Mouse (Mus musculus) gastrocnemius, adult 8-10 months (tissue): Measurements from ENCODE around the gene Fam229b. TPM values are rescaled to one million over a fixed set of nuclear protein-coding genes. Genes with fewer than 3 reads are reported as not detected.

Source experiments
- DNase-seq, 2 experiments: peaks; one replicate each; pipeline ENCODE4 v3.0.0; 2022; ENCODE audit warnings: low spot score in 2 of 2
- total RNA-seq, 4 experiments: library from RNA; stranded (reverse); gene quantifications; 2 replicates each; pipeline ENCODE4 v1.2.4; 2022

Gene Fam229b
- total RNA-seq = 1 to 10 TPM; 4.1 to 5.5 (median 4.7) TPM

- peak; percentile 80 for DNase-seq
Observed at GRCm38 (mm10) chr10:39133462-39134310, at the start of gene Fam229b, which contains the start of gene Tube1. Gene Fam229b (minus strand): TSS chr10:39133914. Gene Tube1 (plus strand): TSS chr10:39133976.

GRCm38 (mm10) chr10:39176981-39177380, 43.3 kb upstream of the Fam229b start:
- DNase-seq = no peak

- peak in 1 of 2 experiments; percentile 23 for DNase-seq
Observed at GRCm38 (mm10) chr10:39173077-39173476, 39.4 kb upstream of the Fam229b start.

DNA sequence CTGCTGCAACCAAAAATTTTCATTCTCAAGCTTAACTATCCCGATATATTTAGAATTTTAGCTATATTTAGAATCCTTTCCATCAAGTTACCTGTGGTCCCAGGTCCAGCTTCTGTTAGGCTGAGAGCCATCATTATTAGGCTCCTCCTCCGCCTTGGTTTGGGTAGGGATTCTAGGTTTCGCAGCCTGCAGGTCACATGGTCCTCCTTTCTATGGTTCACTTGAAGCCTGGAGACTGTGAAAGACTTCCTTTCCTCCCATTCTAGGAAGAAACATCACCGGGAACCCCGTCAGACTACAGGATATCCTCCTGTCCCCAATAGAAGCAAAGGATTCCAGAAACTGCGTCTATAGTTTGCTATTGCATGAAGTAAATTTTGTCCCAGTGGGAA, 38.8 kb upstream of the Fam229b start:
- DNase-seq = no peak

GRCm38 (mm10) chr10:39171603-39172539, 38.2 kb upstream of the Fam229b start:
- DNase-seq = peak; percentile 76 to 78

GRCm38 (mm10) chr10:39171134-39171533, 37.4 kb upstream of the Fam229b start:
- DNase-seq = peak; percentile 78 to 81

DNA sequence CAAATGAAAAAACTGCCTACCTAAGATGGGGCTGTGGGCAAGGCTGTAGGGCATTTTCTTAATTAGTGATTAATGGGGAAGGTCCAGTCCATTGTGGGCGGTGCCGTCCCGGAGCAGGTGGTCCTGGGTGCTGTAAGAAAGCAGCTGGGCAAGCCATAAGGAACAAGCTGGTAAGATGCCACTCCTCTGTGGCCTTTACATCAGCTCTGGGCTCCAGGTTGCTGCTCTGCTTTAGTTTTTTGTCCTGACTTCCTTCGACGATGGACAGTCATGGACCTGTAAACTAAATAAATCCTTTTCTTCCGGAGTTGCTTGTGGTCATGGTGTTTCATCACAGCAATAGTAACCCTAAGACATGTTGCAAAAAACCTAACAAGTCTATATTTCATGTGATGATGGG, 37.0 kb upstream of the Fam229b start:
- no peak for DNase-seq

DNA sequence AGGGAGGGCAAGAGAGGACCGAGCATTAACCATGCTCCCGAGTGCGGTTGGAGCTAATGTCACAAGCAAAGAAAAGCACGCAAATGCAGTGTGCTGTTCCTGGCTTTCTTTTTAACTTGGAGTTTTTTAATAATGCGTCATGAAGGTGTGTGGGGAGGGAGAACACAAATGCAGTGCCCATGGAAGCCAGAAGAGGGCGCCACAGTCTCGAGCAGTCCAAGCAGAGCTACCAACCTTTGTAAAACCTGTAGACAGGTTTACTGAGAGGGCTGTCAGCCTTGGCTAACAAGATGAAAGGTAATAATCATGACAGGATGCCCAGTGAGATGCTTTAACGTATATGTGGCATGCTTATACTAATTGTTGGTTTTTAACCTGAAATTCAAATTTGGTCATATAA, 36.5 kb upstream of the Fam229b start:
- DNase-seq = peak; percentile 47 to 50

DNA sequence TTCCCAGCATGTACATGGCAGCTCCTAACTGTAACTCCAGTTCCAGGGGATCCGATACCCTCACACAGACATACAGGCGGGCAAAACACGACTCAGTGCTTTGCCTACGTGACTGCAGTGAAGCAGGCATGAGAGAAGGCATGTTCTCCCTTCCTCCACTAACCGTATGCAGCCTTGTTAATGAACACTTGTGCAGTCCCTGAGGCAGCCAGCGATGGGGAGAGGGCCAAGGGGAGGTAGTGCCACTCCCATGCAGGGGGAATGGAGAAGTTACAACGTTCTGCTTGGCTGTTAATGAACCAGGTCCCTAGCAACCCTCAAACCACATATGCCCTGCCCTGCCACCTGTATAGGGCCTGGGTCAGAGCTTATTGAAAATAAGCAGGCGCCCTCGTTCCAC, 35.9 kb upstream of the Fam229b start:
- DNase-seq = no peak

DNA sequence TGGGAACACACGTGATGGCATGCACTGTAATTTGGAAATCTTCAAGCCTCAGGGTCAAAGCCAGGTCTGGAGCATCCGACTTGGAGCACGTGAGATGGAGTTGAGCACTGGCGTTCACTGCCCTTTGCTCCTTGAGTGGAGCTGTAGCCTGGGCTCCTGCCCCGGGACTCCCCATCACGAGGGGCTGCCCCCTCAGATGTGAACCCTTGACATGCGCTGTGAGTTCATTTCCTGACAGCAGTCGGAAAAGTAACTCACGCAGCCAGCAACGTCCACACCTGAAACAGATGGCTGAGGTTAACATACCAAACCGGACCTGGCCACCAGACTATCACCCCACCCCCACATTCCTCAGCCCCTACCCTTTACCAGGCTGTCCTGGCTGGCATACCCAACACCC, 33.9 kb upstream of the Fam229b start:
- DNase-seq = no peak

DNA sequence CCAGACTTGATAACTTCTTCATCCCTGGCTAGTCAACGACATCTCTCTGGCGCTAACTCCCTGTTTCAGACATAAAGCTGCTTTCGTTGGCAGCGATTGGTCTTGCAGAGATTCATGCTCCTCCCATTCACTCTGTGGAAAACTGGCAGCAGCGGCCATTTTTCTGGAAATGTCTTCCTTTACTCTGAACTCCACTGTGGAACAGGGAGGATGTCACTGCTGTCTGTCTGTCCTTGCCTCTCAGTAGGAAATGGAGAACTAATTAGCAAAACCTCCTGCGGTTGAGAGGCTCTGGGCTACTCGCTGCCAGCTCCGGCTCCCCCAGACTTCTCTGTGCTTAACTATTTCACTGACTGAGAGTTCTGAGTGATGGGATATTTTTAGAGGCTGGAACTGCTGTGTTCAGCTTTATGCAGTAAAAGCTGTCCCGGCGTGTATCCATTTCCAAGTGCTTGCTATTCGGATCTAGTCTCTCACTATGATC, 32.0 kb upstream of the Fam229b start:
- DNase-seq = no peak

DNA sequence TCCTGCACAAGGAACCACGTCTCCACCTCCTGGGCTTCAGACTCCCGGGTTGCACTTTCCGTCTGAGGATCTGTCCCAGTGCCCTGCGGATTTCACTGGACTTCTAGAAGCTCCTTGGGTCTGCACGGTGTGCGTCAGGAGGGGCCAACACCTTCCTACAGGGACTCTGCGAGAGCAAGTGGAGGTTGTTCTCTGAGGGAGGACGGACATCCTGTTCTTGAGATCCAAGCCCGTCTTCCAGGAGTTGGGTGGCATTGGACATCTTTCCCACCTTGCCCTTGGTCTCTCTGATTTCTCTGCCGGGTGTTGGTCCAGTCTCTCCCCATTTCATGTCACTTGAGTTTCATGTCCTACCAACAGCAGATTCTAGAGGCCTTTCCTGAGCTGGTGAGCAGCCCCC, 30.0 kb upstream of the Fam229b start, which contains the start of gene Ccn6:
Gene Ccn6, minus strand, starts transcription at position 101 of the 400 bp plus-strand sequence.
- DNase-seq = no peak

- no peak for DNase-seq
Observed at GRCm38 (mm10) chr10:39162666-39163484, 29.2 kb upstream of the Fam229b start.

- no peak for DNase-seq
Observed at GRCm38 (mm10) chr10:39161406-39161805, 27.7 kb upstream of the Fam229b start.

DNA sequence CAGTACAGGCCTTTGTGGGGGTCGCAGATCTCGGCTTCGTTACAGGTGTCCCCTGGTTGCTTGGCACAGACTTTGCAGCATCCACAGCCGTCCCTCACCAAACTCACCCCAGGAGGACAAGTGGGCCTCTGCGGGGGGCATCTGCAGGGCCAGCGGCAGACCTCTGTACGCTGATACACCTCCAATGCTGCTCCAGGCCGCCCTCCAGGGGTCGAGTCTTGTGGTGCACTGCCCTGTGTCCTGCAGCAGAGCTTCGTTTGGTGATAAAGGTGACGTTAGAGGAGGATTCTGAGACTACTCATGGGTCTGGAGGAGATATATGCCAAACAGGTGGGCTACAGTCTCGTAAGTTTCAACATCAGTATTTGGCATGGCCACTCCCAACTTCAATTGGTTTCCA, 24.6 kb upstream of the Fam229b start:
- no peak for DNase-seq

- no peak for DNase-seq
Observed at GRCm38 (mm10) chr10:39157321-39157720, 23.6 kb upstream of the Fam229b start.

GRCm38 (mm10) chr10:39156719-39157118, 23.0 kb upstream of the Fam229b start:
- no peak for DNase-seq

DNA sequence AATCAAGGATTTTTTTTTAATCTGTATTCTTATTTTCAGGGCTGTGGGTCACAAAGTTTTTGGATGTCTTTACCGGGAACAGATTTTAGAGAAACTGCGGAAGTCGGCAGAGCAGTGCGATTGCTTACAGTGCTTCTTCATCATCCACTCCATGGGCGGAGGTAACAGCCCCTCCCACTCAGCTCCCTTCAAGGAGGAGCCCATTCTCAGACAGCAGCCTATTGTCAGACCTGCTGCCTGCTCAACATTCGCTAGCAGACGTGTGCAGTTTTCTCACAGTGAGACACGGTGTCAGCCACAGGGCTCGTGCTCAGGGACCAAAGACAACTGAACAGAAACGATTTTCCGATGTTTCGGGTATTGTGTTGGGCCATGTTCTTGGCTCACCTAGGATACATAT, 8.5 kb upstream of the Fam229b start:
- DNase-seq = no peak

DNA sequence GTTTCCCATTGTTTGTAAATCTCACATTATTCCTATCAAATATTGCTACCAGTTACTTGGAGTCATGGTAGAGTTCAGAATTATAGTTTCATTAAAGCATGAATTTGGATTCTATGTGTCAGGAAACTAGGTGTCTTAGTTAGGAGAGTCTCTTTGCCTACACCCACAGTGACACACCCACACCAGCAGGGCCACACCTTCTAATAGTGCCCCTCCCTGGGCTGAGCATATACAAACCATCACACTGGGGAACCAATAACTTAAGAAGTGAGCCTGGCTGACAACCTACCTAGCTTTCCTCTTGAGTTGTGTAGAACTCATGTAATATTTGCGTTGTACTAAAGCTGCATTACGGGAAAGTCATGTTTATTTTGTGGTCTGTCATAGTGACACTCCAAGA, 7.7 kb upstream of the Fam229b start:
- no peak for DNase-seq

DNA sequence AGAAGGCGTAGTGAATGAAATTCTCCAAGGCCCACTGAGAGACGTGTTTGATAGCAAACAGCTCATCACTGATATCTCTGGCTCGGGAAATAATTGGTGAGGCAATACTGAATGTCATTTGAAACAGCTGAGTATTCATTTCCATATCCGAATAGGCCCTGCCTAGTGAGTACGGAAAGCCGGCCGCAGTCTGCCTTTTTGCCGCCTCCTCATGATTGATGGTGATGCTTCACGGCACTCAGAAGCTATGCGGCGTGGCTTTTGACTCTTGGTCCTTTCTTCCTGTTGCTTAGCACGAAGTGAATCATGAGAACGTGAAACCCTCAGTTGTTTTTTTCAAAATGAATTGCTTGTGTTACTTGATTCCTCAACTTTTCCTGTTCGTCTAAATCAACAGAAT, 7.1 kb upstream of the Fam229b start:
- DNase-seq = no peak

GRCm38 (mm10) chr10:39138761-39139160, 5.0 kb upstream of the Fam229b start:
- DNase-seq = no peak
